Mouse (Mus musculus) forebrain, embryonic 16.5 days (tissue): Measurements from ENCODE around the gene Hspb11. TPM values are rescaled to one million over a fixed set of nuclear protein-coding genes. Genes with fewer than 3 reads are reported as not detected.

Experiments used
- ATAC-seq: fragments of 200-750 bp; cut with Nextera tagmentation; 2 replicates; pipeline ENCODE4 v1.8.0; 2017; ENCODE audit warnings: mild to moderate bottlenecking, moderate library complexity
- H3K27ac ChIP-seq: fragments of 300-500 bp; sonication (generic); 2 replicates; pipeline ENCODE4 v1.5.1; 2014; ENCODE audit warnings: low read length, control low read depth
- H3K27me3 ChIP-seq: fragments of 300-500 bp; sonication (generic); replicated peaks from 2 replicates; pipeline ENCODE4 v1.6.1; 2014; ENCODE audit warnings: low read length; ENCODE audit not compliant: control insufficient read depth, insufficient read depth
- H3K36me3 ChIP-seq: fragments of 300-500 bp; sonication (generic); 2 replicates; pipeline ENCODE4 v1.6.1; 2014; ENCODE audit not compliant: control insufficient read depth, insufficient read depth
- H3K4me1 ChIP-seq: fragments of 300-500 bp; sonication (generic); replicated peaks from 2 replicates; pipeline ENCODE4 v1.6.1; 2014; ENCODE audit warnings: low read length; ENCODE audit not compliant: control insufficient read depth, insufficient read depth
- H3K4me2 ChIP-seq: fragments of 300-500 bp; sonication (generic); 2 replicates; pipeline ENCODE4 v1.6.1; 2014; ENCODE audit warnings: mild to moderate bottlenecking, low read length, control low read depth
- H3K4me3 ChIP-seq: fragments of 300-500 bp; sonication (generic); replicated peaks from 2 replicates; pipeline ENCODE4 v1.5.1; 2014; ENCODE audit warnings: mild to moderate bottlenecking, low read length, control low read depth
- H3K9ac ChIP-seq: fragments of 300-500 bp; sonication (generic); replicated peaks from 2 replicates; pipeline ENCODE4 v1.6.1; 2014; ENCODE audit warnings: low read depth, low read length, control low read depth
- H3K9me3 ChIP-seq: fragments of 300-500 bp; sonication (generic); 2 replicates; pipeline ENCODE4 v1.6.1; 2016; ENCODE audit warnings: low read length; ENCODE audit not compliant: control insufficient read depth
- WGBS: fragments of 180-500 bp; shearing (Covaris S2); extraction: QIAGEN DNeasy Blood & Tissue Kit; methylation state at CpG from one replicate; pipeline ENCODE4 v1.1.7; 2014; 5-methylcytosine and 5-hydroxymethylcytosine counted together
- polyA plus RNA-seq: library from polyadenylated mRNA; unstranded; fragments of >200 nt; fragmentation: Nextera tagmentation; extraction: Ambion mirVana; gene quantifications from 2 replicates; pipeline ENCODE4 v1.2.1, GENCODE M21; 2015

The Hspb11 gene
- polyA plus RNA-seq, 1 experiment from 2014 or later: 34.6 TPM

GRCm38 (mm10) chr4:107223225-107224204 is 29.9 kb upstream of the Hspb11 start:
- Histone ChIP-seq H3K9me3 (no peaks in the 10 kb centered on the region), H3K4me2 (no peak overlapping the region), H3K36me3 (no peaks in the 10 kb centered on the region), H3K27ac (no peak overlapping the region), H3K4me1 (no peaks in the 10 kb centered on the region), H3K27me3 (no peaks in the 10 kb centered on the region), H3K9ac (no peak overlapping the region), H3K4me3 (no peak overlapping the region)
- WGBS: 79% methylated on average over 11 of the region's 11 CpGs
- peak; percentile 36; the same call in 1 of the 2 replicates for ATAC-seq

GRCm38 (mm10) chr4:107226313-107226712 is 27.1 kb upstream of the Hspb11 start:
- no peaks in the 10 kb centered on the region for H3K9me3 ChIP-seq
- H3K27ac ChIP-seq: no peak overlapping the region
- ATAC-seq: no peak
- H3K4me3 ChIP-seq: no peak overlapping the region
- WGBS: 94% methylated on average over 2 of the region's 2 CpGs
- no peak overlapping the region for H3K9ac ChIP-seq
- H3K4me2 ChIP-seq: no peak overlapping the region
- no peaks in the 10 kb centered on the region for H3K4me1 ChIP-seq
- no peaks in the 10 kb centered on the region for H3K36me3 ChIP-seq
- H3K27me3 ChIP-seq: no peaks in the 10 kb centered on the region

DNA sequence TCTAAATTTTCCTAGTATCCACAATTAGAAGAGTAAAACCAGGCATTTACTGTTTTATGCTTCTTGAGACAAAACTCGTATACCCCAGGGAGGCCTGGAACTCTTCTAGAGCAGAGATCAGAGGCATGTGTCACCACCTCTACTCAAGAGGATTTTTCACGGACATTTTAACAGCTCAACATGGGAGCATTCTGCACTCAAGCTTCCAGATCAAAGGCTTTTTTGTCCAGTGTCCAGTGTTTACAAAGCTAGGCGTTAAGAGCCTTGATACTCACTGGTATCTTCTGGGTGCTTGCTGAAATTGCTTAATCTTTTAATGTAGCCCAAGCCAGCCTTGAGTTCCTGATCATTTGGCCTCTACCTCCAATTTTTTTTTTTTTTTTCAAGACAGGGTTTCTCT is 21.2 kb upstream of the Hspb11 start:
- ATAC-seq: no peak
- Histone ChIP-seq H3K27ac (no peak overlapping the region), H3K4me2 (no peak overlapping the region), H3K9ac (no peak overlapping the region), H3K9me3 (no peaks in the 10 kb centered on the region), H3K4me3 (no peak overlapping the region), H3K4me1 (no peaks in the 10 kb centered on the region), H3K27me3 (no peaks in the 10 kb centered on the region), H3K36me3 (peaks cover 18% of the 10 kb centered on the region)
- 66% methylated on average over 3 of the region's 3 CpGs for WGBS

DNA sequence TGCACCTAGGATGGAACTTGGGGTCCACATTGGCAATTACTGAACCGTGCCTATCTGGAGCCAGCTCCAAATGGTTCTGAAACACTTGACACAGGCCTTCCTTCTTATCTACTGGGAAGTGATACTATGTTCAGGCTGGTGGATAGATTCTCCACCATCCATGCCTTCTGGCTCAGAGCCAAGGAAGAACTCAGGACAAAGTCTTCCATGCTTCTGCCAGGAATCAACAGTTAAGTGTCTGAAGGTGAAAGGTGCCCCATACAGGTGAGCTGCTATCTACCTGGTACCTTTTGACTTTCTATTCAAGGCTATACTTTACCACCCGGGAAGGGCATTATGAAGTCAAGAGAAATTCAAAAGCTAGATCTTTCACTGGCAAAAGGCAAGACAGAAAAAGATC is 15.1 kb upstream of the Hspb11 start:
- no peak overlapping the region for H3K27ac ChIP-seq
- no peaks in the 10 kb centered on the region for H3K27me3 ChIP-seq
- no peak overlapping the region for H3K9ac ChIP-seq
- no peak overlapping the region for H3K4me2 ChIP-seq
- 93% methylated on average over 2 of the region's 2 CpGs for WGBS
- peaks cover 30% of the 10 kb centered on the region for H3K36me3 ChIP-seq
- ATAC-seq: no peak
- H3K4me3 ChIP-seq: no peak overlapping the region
- no peaks in the 10 kb centered on the region for H3K4me1 ChIP-seq
- no peaks in the 10 kb centered on the region for H3K9me3 ChIP-seq

- no peaks in the 10 kb centered on the region for H3K4me1 ChIP-seq
- H3K27me3 ChIP-seq: no peaks in the 10 kb centered on the region
- WGBS: 96% methylated on average over 6 of the region's 6 CpGs
- no peak overlapping the region for H3K4me3 ChIP-seq
- no peak overlapping the region for H3K4me2 ChIP-seq
- H3K9me3 ChIP-seq: no peaks in the 10 kb centered on the region
- peaks cover 21% of the 10 kb centered on the region for H3K36me3 ChIP-seq
- no peak overlapping the region for H3K9ac ChIP-seq
- no peak overlapping the region for H3K27ac ChIP-seq
- ATAC-seq: no peak
Observed at GRCm38 (mm10) chr4:107240196-107240595, 13.2 kb upstream of the Hspb11 start.

DNA sequence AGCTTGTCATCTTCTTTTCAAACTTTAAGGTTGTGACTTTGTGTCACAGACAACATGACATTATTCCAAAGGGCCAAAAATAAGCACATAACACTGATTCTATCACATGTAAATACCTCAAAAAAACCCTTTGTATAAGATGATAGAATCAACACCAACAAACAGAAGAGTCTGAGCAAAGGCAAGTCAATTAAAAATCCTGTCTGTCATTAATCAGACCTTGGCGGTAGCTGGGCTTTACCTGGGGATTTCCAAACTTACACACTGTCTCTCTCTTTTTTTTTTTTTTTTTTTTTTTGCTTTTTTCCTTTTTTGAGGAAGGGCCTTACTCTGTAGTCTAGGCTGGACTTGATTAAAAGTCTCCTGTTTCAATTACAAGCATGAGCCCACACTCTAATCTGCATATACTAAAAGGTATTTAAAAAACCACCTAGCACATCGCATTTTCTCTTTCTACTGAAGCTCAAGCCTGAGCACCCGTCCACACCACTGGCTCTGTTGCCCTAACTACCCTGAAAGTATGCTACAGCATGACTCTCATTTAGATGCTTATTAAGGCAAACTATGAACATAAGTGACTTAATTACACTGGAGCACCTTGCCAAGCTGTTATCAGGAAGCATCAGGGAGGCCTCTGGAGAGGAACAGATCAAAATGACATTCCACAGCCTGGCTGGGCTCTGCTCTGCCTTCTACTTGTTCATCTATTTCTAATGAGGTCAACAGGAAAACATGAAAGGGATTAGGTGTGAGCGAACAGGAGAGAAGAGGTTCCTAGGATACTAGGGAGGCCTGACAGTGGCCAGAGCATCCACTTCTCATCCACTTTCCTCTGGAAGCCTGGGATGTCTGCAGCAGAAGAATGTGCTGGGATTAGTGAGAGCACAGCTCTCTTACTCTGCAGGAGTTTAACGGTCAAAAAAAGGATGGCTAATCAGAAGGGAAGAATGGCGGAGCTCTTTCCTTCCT is 9.7 kb upstream of the Hspb11 start:
- no peak for ATAC-seq

DNA sequence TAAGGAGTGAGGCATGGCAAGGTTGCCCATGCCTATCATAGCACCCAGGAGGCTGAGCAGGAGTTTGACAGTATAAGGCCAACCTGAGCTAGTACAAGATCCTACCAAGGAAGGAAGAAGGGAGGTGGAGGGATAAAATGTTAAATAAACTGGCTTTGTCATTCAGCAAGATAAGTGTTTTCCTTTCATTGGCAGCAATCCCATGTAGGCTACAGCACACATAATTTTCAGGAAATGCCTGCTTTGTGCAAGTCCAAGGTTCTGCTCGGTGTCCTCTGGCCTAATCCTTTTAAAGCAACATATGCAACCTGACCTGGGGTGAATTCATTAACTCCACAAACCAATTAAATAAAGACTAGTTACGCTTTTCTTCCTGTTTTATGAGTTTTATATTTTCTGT is 8.0 kb upstream of the Hspb11 start:
- H3K4me1 ChIP-seq: peaks cover 6% of the 10 kb centered on the region
- H3K4me3 ChIP-seq: no peak overlapping the region
- WGBS: 55% methylated on average over 2 of the region's 2 CpGs
- H3K27me3 ChIP-seq: no peaks in the 10 kb centered on the region
- no peak for ATAC-seq
- H3K36me3 ChIP-seq: peaks cover 6% of the 10 kb centered on the region; the same call in 1 of the 2 replicates
- H3K9ac ChIP-seq: no peak overlapping the region
- H3K27ac ChIP-seq: no peak overlapping the region
- no peaks in the 10 kb centered on the region for H3K9me3 ChIP-seq
- H3K4me2 ChIP-seq: no peak overlapping the region

More for the DNA sequence above, 9.7 kb upstream of the Hspb11 start:
- H3K27ac ChIP-seq: no peak overlapping the region
- no peak overlapping the region for H3K4me2 ChIP-seq
- H3K9me3 ChIP-seq: no peaks in the 10 kb centered on the region
- no peaks in the 10 kb centered on the region for H3K4me1 ChIP-seq
- H3K9ac ChIP-seq: no peak overlapping the region
- H3K27me3 ChIP-seq: no peaks in the 10 kb centered on the region
- H3K36me3 ChIP-seq: peaks cover 15% of the 10 kb centered on the region
- 59% methylated on average over 6 of the region's 6 CpGs for WGBS
- no peak overlapping the region for H3K4me3 ChIP-seq

GRCm38 (mm10) chr4:107246040-107246439 is 7.4 kb upstream of the Hspb11 start:
- WGBS: 91% methylated on average over 1 of the region's 1 CpGs

DNA sequence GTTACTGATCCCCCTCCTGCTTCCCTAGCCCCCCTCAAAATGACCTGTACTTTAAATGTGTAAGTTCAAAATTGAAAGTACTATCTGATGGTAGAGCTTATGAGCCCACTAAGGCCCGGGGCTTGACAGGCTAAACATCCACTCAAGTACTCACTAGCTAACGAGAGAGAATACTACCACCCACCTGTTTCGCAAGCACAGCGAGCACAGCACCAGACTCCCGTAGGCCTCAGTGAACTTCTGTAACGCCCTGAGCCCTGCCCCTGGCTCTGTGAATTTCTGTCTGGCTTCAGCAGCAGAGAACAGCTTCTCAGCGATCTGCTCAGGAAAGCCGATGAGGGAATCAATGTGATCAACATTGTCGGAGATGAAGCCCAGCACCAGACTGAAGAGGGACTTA is 6.3 kb upstream of the Hspb11 start:
- 75% methylated on average over 9 of the region's 9 CpGs for WGBS
- Histone ChIP-seq H3K4me3 (no peak overlapping the region), H3K36me3 (peaks cover 2% of the 10 kb centered on the region; the same call in 1 of the 2 replicates), H3K4me1 (peaks cover 11% of the 10 kb centered on the region), H3K9ac (no peak overlapping the region), H3K9me3 (no peaks in the 10 kb centered on the region), H3K4me2 (no peak overlapping the region), H3K27me3 (no peaks in the 10 kb centered on the region), H3K27ac (no peak overlapping the region)
- ATAC-seq: no peak

More at GRCm38 (mm10) chr4:107246040-107246439, 7.4 kb upstream of the Hspb11 start:
- Histone ChIP-seq H3K36me3 (peaks cover 2% of the 10 kb centered on the region; the same call in 1 of the 2 replicates), H3K9me3 (no peaks in the 10 kb centered on the region), H3K27me3 (no peaks in the 10 kb centered on the region), H3K4me1 (peaks cover 6% of the 10 kb centered on the region), H3K27ac (no peak overlapping the region), H3K4me2 (no peak overlapping the region), H3K9ac (no peak overlapping the region), H3K4me3 (no peak overlapping the region)
- no peak for ATAC-seq
